20 mouse cellular contexts compared by ENCODE assay signal in genomic region chr5:90965386-90965785, GRCm38 (mm10). TPM values are rescaled to one million over a fixed set of nuclear protein-coding genes. Genes with fewer than 3 reads are reported as not detected.
DNase-seq lines count a peak whose midpoint lies in the region; ATAC-seq and TF ChIP-seq lines count a peak whose summit lies in the region.
"Had no signal": no experiment of that assay in that cellular context is flagged by ENCODE, and none has a peak within 500 bp of the region (broad histone marks: within the 10 kb centered on the region; RNA-seq: fewer than 3 reads in every experiment).

No protein-coding gene starts in this region.

- dilution Hi-C loops in CH12.LX (cut with MboI; ENCODE audit: extremely low pct_ligation_motif_present, extremely low pct_unique_long_range_greater_than_20kb, low sequenced_read_pairs), result no loop called here

- H3K9me3 ChIP-seq in CH12.LX (replicated peaks; ENCODE audit: low read length), result no peaks in the 10 kb centered on the region
- H3K9me3 ChIP-seq in forebrain, embryonic 16.5 days (ENCODE audit: control insufficient read depth, low read length), result no peaks in the 10 kb centered on the region
- H3K9me3 ChIP-seq: embryonic facial prominence, embryonic 12.5 days; embryonic facial prominence, embryonic 15.5 days; hindbrain, embryonic 12.5 days; hindbrain, embryonic 15.5 days had no signal

- no peak overlapping the region for H3K4me2 ChIP-seq in CH12.LX (ENCODE audit: insufficient read depth, low read depth, poor library complexity, severe bottlenecking)
- no peak overlapping the region for H3K4me2 ChIP-seq in forebrain, embryonic 16.5 days (ENCODE audit: low read length)
- H3K4me2 ChIP-seq: embryonic facial prominence, embryonic 12.5 days; embryonic facial prominence, embryonic 15.5 days; heart, embryonic 11.5 days; hindbrain, embryonic 12.5 days; hindbrain, embryonic 15.5 days had no signal

- no peak for TF ChIP-seq RAD21 in CH12.LX (IDR thresholded peaks at IDR 0.05; ENCODE audit: low read depth, low read length)

- ATAC-seq in forebrain, embryonic 16.5 days, result no peak
- ATAC-seq: forebrain, embryonic 14.5 days had no signal

- H3K36me3 ChIP-seq in CH12.LX (replicated peaks in 1 of 2; ENCODE audit: control insufficient read depth in 1 of 2, insufficient read depth in 1 of 2, low read length in 1 of 2), result no peaks in the 10 kb centered on the region
- H3K36me3 ChIP-seq in forebrain, embryonic 16.5 days (ENCODE audit: control insufficient read depth, insufficient read depth), result no peaks in the 10 kb centered on the region
- H3K36me3 ChIP-seq: embryonic facial prominence, embryonic 12.5 days; embryonic facial prominence, embryonic 15.5 days had no signal

- peak; percentile 64 for DNase-seq in heart, adult 11 months
- no peak for DNase-seq in heart, adult 8-10 months (ENCODE audit: low spot score)
- DNase-seq in CH12.LX (ENCODE audit: extremely low read depth) (peak; percentile 14), ZHBTc4 (ENCODE audit: low read depth, low spot score) (peak; percentile 29)
- DNase-seq in testis, postnatal 14 days (ENCODE audit: low spot score), result no peak
- DNase-seq: adrenal gland, postnatal 10 days; adrenal gland, postnatal 36 days; cerebellum, adult 18-20 months; cerebellum, adult 9-10 months; cerebellum, postnatal 25 days; gastrocnemius, postnatal 25 days; heart, adult 2 months had no signal

- no peak for TF ChIP-seq POLR2A in CH12.LX (IDR thresholded peaks at IDR 0.05; ENCODE audit: low read depth, low read length)

- no peak overlapping the region for H3K27ac ChIP-seq in CH12.LX (ENCODE audit: insufficient read depth, low read depth)
- no peak overlapping the region for H3K27ac ChIP-seq in forebrain, embryonic 16.5 days (ENCODE audit: low read length)
- H3K27ac ChIP-seq: embryonic facial prominence, embryonic 12.5 days; embryonic facial prominence, embryonic 15.5 days; heart, adult 2 months; hindbrain, embryonic 12.5 days; hindbrain, embryonic 15.5 days had no signal

- no peak for TF ChIP-seq EP300 in CH12.LX (IDR thresholded peaks at IDR 0.05; ENCODE audit: low read length)

- H3K9ac ChIP-seq in CH12.LX (ENCODE audit: insufficient read depth, low read depth), result no peak overlapping the region
- H3K9ac ChIP-seq in forebrain, embryonic 16.5 days (replicated peaks; ENCODE audit: low read depth, low read length), result no peak overlapping the region
- H3K9ac ChIP-seq: embryonic facial prominence, embryonic 12.5 days; embryonic facial prominence, embryonic 15.5 days; hindbrain, embryonic 12.5 days; hindbrain, embryonic 15.5 days had no signal

- in situ Hi-C loops in CH12.LX (cut with MboI; ENCODE audit: low pct_ligation_motif_present, low pct_unique_long_range_greater_than_20kb, low sequenced_read_pairs), result no loop called here

- peak in 1 of 2 experiments; percentile 36; a peak in 2 of 4 replicates for TF ChIP-seq CTCF in CH12.LX (conservative IDR thresholded peaks at IDR 0.05 in 1 of 2, IDR thresholded peaks at IDR 0.05 in 1 of 2; ENCODE audit: low read depth in 2 of 2, low read length in 2 of 2)

- H3K27me3 ChIP-seq in CH12.LX (replicated peaks), result no peaks in the 10 kb centered on the region
- no peaks in the 10 kb centered on the region for H3K27me3 ChIP-seq in forebrain, embryonic 16.5 days (replicated peaks; ENCODE audit: control insufficient read depth, insufficient read depth, low read length)
- H3K27me3 ChIP-seq: embryonic facial prominence, embryonic 12.5 days; embryonic facial prominence, embryonic 15.5 days; hindbrain, embryonic 12.5 days; hindbrain, embryonic 15.5 days had no signal

- WGBS in forebrain, embryonic 16.5 days, result 72% methylated on average over 4 of the region's 4 CpGs

- H3K4me3 ChIP-seq in CH12.LX (replicated peaks in 1 of 3; ENCODE audit: low read depth in 2 of 3, low read length in 2 of 3, poor library complexity in 1 of 3), result no peak overlapping the region
- H3K4me3 ChIP-seq in forebrain, embryonic 16.5 days (replicated peaks; ENCODE audit: low read length), result no peak overlapping the region
- H3K4me3 ChIP-seq: embryonic facial prominence, embryonic 12.5 days; embryonic facial prominence, embryonic 15.5 days; heart, adult 2 months; hindbrain, embryonic 12.5 days; hindbrain, embryonic 15.5 days had no signal

- H3K4me1 ChIP-seq in CH12.LX (ENCODE audit: control insufficient read depth in 1 of 2, insufficient read depth in 2 of 2), result peaks cover 3 to 9% of the 10 kb centered on the region in 2 experiments
- H3K4me1 ChIP-seq in forebrain, embryonic 16.5 days (replicated peaks; ENCODE audit: control insufficient read depth, insufficient read depth, low read length), result no peaks in the 10 kb centered on the region
- H3K4me1 ChIP-seq: embryonic facial prominence, embryonic 12.5 days; embryonic facial prominence, embryonic 15.5 days; hindbrain, embryonic 12.5 days; hindbrain, embryonic 15.5 days had no signal

- H3K79me2 ChIP-seq in CH12.LX (replicated peaks; ENCODE audit: control insufficient read depth, extremely low read depth, insufficient read depth, poor library complexity, severe bottlenecking), result no peaks in the 10 kb centered on the region

TF ChIP-seq in CH12.LX, 34 proteins besides CTCF, POLR2A, EP300 and RAD21:
- no peak for TF ChIP-seq UBTF (IDR thresholded peaks at IDR 0.05; ENCODE audit: low read depth, low read length)
- no peak for TF ChIP-seq HCFC1 (IDR thresholded peaks at IDR 0.05; ENCODE audit: low read depth, low read length)
- no peak for TF ChIP-seq ZNF384 (IDR thresholded peaks at IDR 0.05; ENCODE audit: low read depth, low read length)
- TF ChIP-seq MXI1 (IDR thresholded peaks at IDR 0.05; ENCODE audit: low read depth, low read length), result no peak
- TF ChIP-seq ELF1 (IDR thresholded peaks at IDR 0.05; ENCODE audit: low read depth, low read length), result no peak
- no peak for TF ChIP-seq RCOR1 (conservative IDR thresholded peaks at IDR 0.05; ENCODE audit: low read depth, low read length)
- TF ChIP-seq ZMIZ1 (IDR thresholded peaks at IDR 0.05; ENCODE audit: low read depth, low read length), result no peak
- no peak for TF ChIP-seq IRF4 (IDR thresholded peaks at IDR 0.05; ENCODE audit: low read depth, low read length)
- TF ChIP-seq NELFE (IDR thresholded peaks at IDR 0.05; ENCODE audit: low read depth, low read length), result no peak
- TF ChIP-seq CHD1 (IDR thresholded peaks at IDR 0.05; ENCODE audit: low read depth, low read length), result no peak

RNA-seq across cellular contexts. Expression of gene Mthfd2l, which starts 34.5 kb away (rescaled TPM):
- total RNA-seq in heart, adult 8-10 months (2022), result 1 to 10 TPM; 6.8 to 8.8 (median 7.9) TPM
- 1.2 and 1.7 TPM in 2 replicates for total RNA-seq in CH12.LX (2012; rRNA removed)
- total RNA-seq in CH12.LX (2014; rRNA removed), result 5.5 and 5.7 TPM in 2 replicates
- polyA plus RNA-seq in CH12.LX (2012; ENCODE audit: insufficient read length, low read depth), result 2.3 and 3.7 TPM in 2 replicates
- polyA plus RNA-seq in forebrain, embryonic 16.5 days (2015; fragmentation: Nextera tagmentation; extraction: Ambion mirVana), result 58.7 and 62.8 TPM in 2 replicates
- total RNA-seq: MEL had no signal

Comparison
In these comparisons a context has a peak if more than half of its experiments do, and no peak if none do; other contexts are left out.
1. DNase-seq: peak in heart, adult 11 months (single experiment), CH12.LX (single experiment) and ZHBTc4 (single experiment); none in heart, adult 8-10 months (single experiment) and testis, postnatal 14 days (single experiment).